Mouse (Mus musculus): ENCODE data around the gene Gins2.

The Gins2 gene

GRCm38 (mm10) chr8:120563851-120564837 is 25.0 kb downstream of the Gins2 start:
- no peak for DNase-seq

GRCm38 (mm10) chr8:120563348-120563724 is 25.8 kb downstream of the Gins2 start:
- DNase-seq = no peak

- DNase-seq = no peak
These were observed 26.3 kb downstream of the Gins2 start for GRCm38 (mm10) chr8:120562680-120563347.

- DNase-seq = no peak
These were observed 27.3 kb downstream of the Gins2 start for GRCm38 (mm10) chr8:120561539-120562435.

GRCm38 (mm10) chr8:120560535-120560934 is 28.6 kb downstream of the Gins2 start:
- DNase-seq = no peak

GRCm38 (mm10) chr8:120559654-120560053 is 29.4 kb downstream of the Gins2 start:
- no peak for DNase-seq

GRCm38 (mm10) chr8:120558162-120558561 is 30.9 kb downstream of the Gins2 start:
- no peak for DNase-seq

GRCm38 (mm10) chr8:120557170-120557965 is 31.7 kb downstream of the Gins2 start:
- no peak for DNase-seq

GRCm38 (mm10) chr8:120556198-120556892 is 32.8 kb downstream of the Gins2 start:
- no peak for DNase-seq

- DNase-seq = no peak
These were observed 34.6 kb downstream of the Gins2 start for GRCm38 (mm10) chr8:120554466-120555039.

GRCm38 (mm10) chr8:120553441-120554123 is 35.5 kb downstream of the Gins2 start:
- peak; percentile 60 to 70 for DNase-seq

- no peak for DNase-seq
These were observed 36.6 kb downstream of the Gins2 start for GRCm38 (mm10) chr8:120552509-120552908.

- no peak for DNase-seq
These were observed 37.5 kb downstream of the Gins2 start for GRCm38 (mm10) chr8:120551677-120551980.

- DNase-seq = peak in 1 of 2 experiments; percentile 19
These were observed 38.0 kb downstream of the Gins2 start for GRCm38 (mm10) chr8:120550937-120551676.

GRCm38 (mm10) chr8:120550430-120550829 is 38.7 kb downstream of the Gins2 start:
- DNase-seq = no peak

GRCm38 (mm10) chr8:120549922-120550321 is 39.2 kb downstream of the Gins2 start:
- no peak for DNase-seq

- DNase-seq = no peak
These were observed 39.7 kb downstream of the Gins2 start for GRCm38 (mm10) chr8:120549321-120549921.

- DNase-seq = no peak
These were observed 40.8 kb downstream of the Gins2 start for GRCm38 (mm10) chr8:120548313-120548761.

- no peak for DNase-seq
These were observed 41.5 kb downstream of the Gins2 start for GRCm38 (mm10) chr8:120547562-120547961.

All from thymus, adult 18-20 months (tissue).